Mouse (Mus musculus) embryonic facial prominence, embryonic 15.5 days (tissue): ENCODE results near the gene Cog5. TPM values are rescaled to one million over a fixed set of nuclear protein-coding genes. Genes with fewer than 3 reads are reported as not detected.
A peak's percentile ranks its signal among the peaks of the same experiment; 100 is the strongest.
"Not testable (repeated sequence)": the region's sequence is repeated elsewhere in the genome, so short reads cannot be mapped to it uniquely, and the experiment has no call there.

Experiments used
- ATAC-seq: fragments of 200-750 bp; cut with Nextera tagmentation; 2 replicates; pipeline ENCODE4 v1.8.0; 2017; ENCODE audit warnings: low read depth, moderate TSS enrichment; ENCODE audit not compliant: insufficient number of reproducible peaks, low FRiP score, low TSS enrichment
- H3K27ac ChIP-seq: fragments of 300-500 bp; sonication (generic); replicated peaks from 2 replicates; pipeline ENCODE4 v1.5.1; 2015; ENCODE audit warnings: mild to moderate bottlenecking, inconsistent platforms
- H3K27me3 ChIP-seq: fragments of 300-500 bp; sonication (generic); 2 replicates; pipeline ENCODE4 v1.6.1; 2015; ENCODE audit warnings: inconsistent platforms
- H3K36me3 ChIP-seq: fragments of 300-500 bp; sonication (generic); 2 replicates; pipeline ENCODE4 v1.6.1; 2015; ENCODE audit warnings: mild to moderate bottlenecking, inconsistent platforms
- H3K4me1 ChIP-seq: fragments of 300-500 bp; sonication (generic); 2 replicates; pipeline ENCODE4 v1.6.1; 2015; ENCODE audit warnings: inconsistent platforms
- H3K4me2 ChIP-seq: fragments of 300-500 bp; sonication (generic); replicated peaks from 2 replicates; pipeline ENCODE4 v1.6.1; 2015; ENCODE audit warnings: mild to moderate bottlenecking, inconsistent platforms
- H3K4me3 ChIP-seq: fragments of 300-500 bp; sonication (generic); replicated peaks from 2 replicates; pipeline ENCODE4 v1.5.1; 2015; ENCODE audit warnings: mild to moderate bottlenecking, inconsistent platforms
- H3K9ac ChIP-seq: fragments of 300-500 bp; sonication (generic); 2 replicates; pipeline ENCODE4 v1.6.1; 2015; ENCODE audit warnings: inconsistent platforms
- H3K9me3 ChIP-seq: fragments of 300-500 bp; sonication (generic); replicated peaks from 2 replicates; pipeline ENCODE4 v1.6.1; 2016; ENCODE audit warnings: inconsistent platforms
- WGBS: fragments of 180-500 bp; shearing (Covaris S2); methylation state at CpG from one replicate; pipeline ENCODE4 v1.1.7; 2015; 5-methylcytosine and 5-hydroxymethylcytosine counted together
- polyA plus RNA-seq: library from polyadenylated mRNA; unstranded; fragments of >200 nt; fragmentation: Nextera tagmentation; extraction: Ambion mirVana; gene quantifications from 2 replicates; pipeline ENCODE4 v1.2.1, GENCODE M21; 2015

Gene Cog5
- 27.6 and 28.8 TPM in 2 replicates for polyA plus RNA-seq

DNA sequence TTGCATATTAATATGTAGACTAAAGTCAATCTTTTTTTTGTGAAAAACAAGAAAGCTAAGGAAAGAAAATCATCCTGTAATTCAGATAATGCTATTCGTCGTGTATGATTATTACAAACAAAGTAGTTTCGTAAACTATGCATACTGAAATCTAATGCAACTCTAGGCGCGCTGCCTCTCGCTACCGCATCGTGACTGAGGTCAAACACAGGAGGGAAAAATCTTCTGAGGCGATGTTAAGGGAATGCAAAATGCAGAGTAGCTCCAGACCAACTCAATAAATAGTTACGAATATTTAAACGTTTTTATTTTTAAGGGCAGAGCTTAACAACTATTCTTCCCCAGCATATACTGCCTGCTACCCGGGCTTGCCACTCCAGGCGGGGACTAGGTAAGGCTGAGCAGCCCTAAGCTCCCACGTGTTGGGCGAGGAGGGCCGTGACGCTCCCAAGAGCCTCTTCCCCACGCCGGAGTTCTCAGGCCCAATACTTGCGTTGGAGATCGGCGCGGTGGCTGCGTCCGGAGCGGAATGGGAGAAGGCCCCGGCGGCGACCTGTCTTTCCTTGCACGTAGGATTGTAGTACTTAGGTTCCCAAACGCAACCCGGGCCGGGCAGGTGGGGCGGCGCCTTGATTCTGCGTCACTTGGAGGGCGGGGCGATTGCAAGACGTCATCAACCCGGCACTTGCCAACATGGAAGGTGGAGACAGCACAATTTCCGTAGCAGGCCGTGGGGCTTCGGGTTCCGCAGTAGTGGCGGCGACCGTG is at the start of gene Cog5, which contains the start of gene Dus4l:
Gene Cog5, plus strand, starts transcription at position 673 of the 768 bp plus-strand sequence.
Gene Dus4l, minus strand, starts transcription at position 630 of the 768 bp plus-strand sequence.
- H3K36me3 ChIP-seq, result no peaks in the 10 kb centered on the region
- H3K9me3 ChIP-seq, result no peaks in the 10 kb centered on the region
- under 1% methylated on average over 47 of the region's 47 CpGs for WGBS
- H3K4me3 ChIP-seq, result peak within 1 kb of the TSS; percentile 95
- H3K4me2 ChIP-seq, result peak within 1 kb of the TSS; percentile 55
- H3K9ac ChIP-seq, result peak within 1 kb of the TSS; percentile 83
- peak; percentile 91 for ATAC-seq
- H3K27me3 ChIP-seq, result no peaks in the 10 kb centered on the region
- peaks cover 7% of the 10 kb centered on the region for H3K4me1 ChIP-seq
- peak within 1 kb of the TSS; percentile 88 for H3K27ac ChIP-seq

DNA sequence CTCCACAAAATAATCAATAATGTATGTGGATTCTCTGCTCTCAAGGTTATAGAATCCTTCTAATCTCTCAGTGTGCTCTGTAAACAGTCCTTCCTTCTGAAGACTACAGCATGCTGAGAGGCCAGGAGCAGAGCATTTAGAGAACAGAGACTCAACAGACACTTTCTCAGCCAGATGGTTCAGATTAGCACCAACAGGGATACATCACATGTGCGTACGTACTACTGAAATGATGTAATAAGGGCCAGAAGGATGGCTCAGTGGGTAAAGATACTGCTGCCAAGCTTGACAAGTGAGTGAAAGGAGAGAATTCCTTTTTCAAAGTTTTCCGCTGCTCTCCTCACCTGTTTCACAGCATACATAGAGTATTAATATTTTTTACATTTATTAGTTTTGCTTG is 49.8 kb upstream of the Cog5 start:
- Histone ChIP-seq H3K4me3 (no peak overlapping the region), H3K9me3 (no peaks in the 10 kb centered on the region), H3K9ac (no peak overlapping the region), H3K36me3 (no peaks in the 10 kb centered on the region), H3K4me1 (no peaks in the 10 kb centered on the region), H3K27ac (no peak overlapping the region), H3K27me3 (no peaks in the 10 kb centered on the region), H3K4me2 (no peak overlapping the region)
- WGBS, result 43% methylated on average over 3 of the region's 3 CpGs
- no peak for ATAC-seq

DNA sequence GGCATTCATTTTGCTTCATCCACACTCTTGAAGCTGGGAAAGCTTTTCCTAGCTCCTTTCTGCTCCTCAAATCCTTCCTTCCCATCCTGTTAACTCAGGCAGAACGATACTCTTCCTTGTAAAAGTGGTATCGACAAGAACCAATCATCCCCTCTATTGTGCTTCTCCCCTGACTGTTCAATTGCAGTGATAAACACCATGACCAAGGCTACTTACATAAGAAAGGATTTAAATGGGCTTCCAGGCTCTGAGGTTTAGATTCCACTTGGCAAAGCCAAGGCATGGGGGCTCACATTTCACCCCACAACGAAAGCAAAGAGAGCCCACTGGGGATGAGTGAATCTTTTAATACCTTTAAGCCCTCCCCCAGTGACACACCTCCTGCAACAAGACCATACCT is 46.5 kb upstream of the Cog5 start:
- H3K27me3 ChIP-seq, result no peaks in the 10 kb centered on the region
- H3K4me1 ChIP-seq, result no peaks in the 10 kb centered on the region

DNA sequence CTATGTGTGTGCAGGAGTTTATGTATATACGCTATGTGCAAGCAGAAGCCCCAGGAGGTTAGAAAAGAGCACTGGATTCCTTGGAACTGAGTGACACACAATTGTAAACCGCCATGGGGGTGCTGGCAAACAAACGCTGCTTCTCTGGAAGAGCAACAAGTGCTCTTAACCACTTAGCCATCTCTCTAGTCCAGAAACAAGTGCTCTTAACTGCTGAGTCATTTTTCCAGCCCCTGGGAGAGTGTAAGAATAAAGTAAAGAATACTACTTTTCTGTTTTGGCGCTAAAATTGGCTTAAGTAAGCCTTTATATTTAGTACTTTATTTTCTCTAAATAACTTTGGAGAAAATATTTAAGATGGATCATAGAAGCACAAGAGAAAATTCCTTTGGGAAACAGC is 41.3 kb upstream of the Cog5 start:
- ATAC-seq, result no peak
- Histone ChIP-seq H3K4me3 (no peak overlapping the region), H3K27me3 (no peaks in the 10 kb centered on the region)

More for the DNA sequence above, 46.5 kb upstream of the Cog5 start:
- H3K9me3 ChIP-seq, result no peaks in the 10 kb centered on the region
- no peaks in the 10 kb centered on the region for H3K36me3 ChIP-seq
- 21% methylated on average over 3 of the region's 3 CpGs for WGBS
- no peak overlapping the region for H3K27ac ChIP-seq
- H3K4me2 ChIP-seq, result no peak overlapping the region
- ATAC-seq, result no peak
- H3K9ac ChIP-seq, result no peak overlapping the region
- no peak overlapping the region for H3K4me3 ChIP-seq

DNA sequence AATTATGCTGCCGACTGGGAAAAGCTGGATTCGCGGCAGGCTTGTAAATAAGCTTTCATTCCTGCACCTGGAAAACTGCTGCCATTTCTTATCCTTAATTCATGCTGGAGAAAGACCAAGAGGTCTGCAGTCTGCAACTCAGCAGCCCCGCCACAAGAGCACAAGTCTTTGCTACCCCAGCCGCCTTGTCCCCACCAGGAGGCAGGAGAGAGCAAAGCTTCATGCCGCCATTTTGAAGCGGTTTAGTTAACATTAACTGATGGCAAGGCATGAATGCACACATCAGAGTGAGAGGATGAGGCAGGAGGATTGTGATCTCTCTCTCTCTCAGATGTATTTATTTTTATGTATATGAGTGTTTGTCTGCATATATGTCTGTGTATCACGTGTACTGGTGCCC is 34.6 kb upstream of the Cog5 start:
- ATAC-seq, result no peak
- H3K36me3 ChIP-seq, result peaks cover 8% of the 10 kb centered on the region
- no peaks in the 10 kb centered on the region for H3K9me3 ChIP-seq
- H3K4me2 ChIP-seq, result no peak overlapping the region
- 84% methylated on average over 8 of the region's 8 CpGs for WGBS
- H3K9ac ChIP-seq, result no peak overlapping the region
- no peak overlapping the region for H3K27ac ChIP-seq
- H3K4me1 ChIP-seq, result 0 out of 2 replicates have a peak, but pooled peaks cover 4% of the 10 kb centered on the region
- no peaks in the 10 kb centered on the region for H3K27me3 ChIP-seq
- no peak overlapping the region for H3K4me3 ChIP-seq

More for the DNA sequence above, 41.3 kb upstream of the Cog5 start:
- Histone ChIP-seq H3K9me3 (no peaks in the 10 kb centered on the region), H3K27ac (no peak overlapping the region), H3K9ac (no peak overlapping the region), H3K36me3 (peaks cover 4% of the 10 kb centered on the region), H3K4me2 (no peak overlapping the region), H3K4me1 (no peaks in the 10 kb centered on the region)
- 77% methylated on average over 4 of the region's 4 CpGs for WGBS

DNA sequence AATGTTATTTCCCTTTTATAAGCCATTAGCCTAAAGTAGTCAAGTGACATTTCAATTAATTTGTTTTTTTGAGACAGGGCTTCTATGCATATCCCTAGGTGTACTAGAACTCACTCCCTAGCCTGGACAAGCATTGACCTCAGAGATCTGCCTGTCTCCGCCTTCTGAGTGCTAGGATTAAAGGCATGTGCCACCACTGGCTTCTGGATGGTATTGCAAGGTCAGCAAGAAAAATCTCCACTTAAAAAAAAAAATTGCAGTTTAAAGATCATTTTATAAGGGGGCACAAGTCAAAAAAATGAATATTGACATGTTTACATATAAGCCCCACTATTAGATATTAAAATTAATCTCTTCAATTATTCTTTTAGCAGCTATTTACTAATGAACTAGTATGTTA is 29.7 kb upstream of the Cog5 start:
- H3K27ac ChIP-seq, result no peak overlapping the region
- peaks cover 13% of the 10 kb centered on the region for H3K36me3 ChIP-seq
- H3K9me3 ChIP-seq, result no peaks in the 10 kb centered on the region
- H3K27me3 ChIP-seq, result no peaks in the 10 kb centered on the region
- H3K4me2 ChIP-seq, result no peak overlapping the region
- H3K4me1 ChIP-seq, result 0 out of 2 replicates have a peak, but pooled peaks cover 4% of the 10 kb centered on the region
- H3K4me3 ChIP-seq, result no peak overlapping the region
- no peak for ATAC-seq
- WGBS, result 92% methylated on average over 1 of the region's 1 CpGs
- H3K9ac ChIP-seq, result no peak overlapping the region

DNA sequence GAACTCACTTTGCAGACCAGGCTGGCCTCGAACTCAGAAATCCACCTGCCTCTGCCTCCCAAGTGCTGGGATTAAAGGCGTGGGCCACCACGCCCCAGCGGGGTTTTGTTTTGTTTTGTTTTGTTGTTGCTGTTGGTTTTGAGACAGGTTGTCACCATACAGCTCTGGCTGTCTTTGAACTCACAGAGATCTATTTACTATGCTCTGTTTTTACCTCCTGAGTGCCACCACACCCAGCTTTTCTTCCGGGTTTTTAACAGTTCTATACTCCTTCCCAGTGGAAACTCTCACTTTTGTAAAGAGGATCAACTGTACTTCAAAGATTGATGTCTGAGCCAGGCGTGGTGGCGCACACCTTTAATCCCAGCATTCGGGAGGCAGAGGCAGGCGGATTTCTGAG is 26.3 kb upstream of the Cog5 start:
- H3K4me2 ChIP-seq, H3K4me3 ChIP-seq, H3K27ac ChIP-seq, H3K36me3 ChIP-seq, H3K27me3 ChIP-seq, ATAC-seq, H3K9ac ChIP-seq, H3K4me1 ChIP-seq, H3K9me3 ChIP-seq: not testable (repeated sequence)
- 91% methylated on average over 9 of the region's 9 CpGs for WGBS

DNA sequence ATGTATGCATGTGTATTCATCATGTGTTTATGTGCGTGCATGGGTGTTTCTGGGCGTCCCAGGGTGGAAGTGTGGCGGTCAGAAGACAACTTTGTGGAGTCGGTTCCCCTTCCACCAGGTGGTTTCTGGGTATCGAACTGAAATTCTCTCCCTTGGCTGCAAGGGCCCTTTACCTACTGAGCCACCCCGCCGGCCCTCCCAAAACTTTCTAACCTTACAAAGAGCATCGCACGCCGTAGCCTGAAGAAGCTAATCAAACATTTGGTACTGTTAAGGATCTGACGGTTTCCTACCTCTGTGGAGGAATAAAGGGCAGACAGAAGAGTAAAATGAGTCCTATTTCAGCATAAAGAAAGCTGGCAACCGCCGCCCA is 20.7 kb upstream of the Cog5 start:
- Histone ChIP-seq H3K27me3 (no peaks in the 10 kb centered on the region), H3K9ac (peak overlapping the region; percentile 77), H3K4me2 (peak overlapping the region; percentile 82), H3K36me3 (no peaks in the 10 kb centered on the region), H3K27ac (peak overlapping the region; percentile 58; the same call in 1 of the 2 replicates), H3K4me1 (peaks cover 12% of the 10 kb centered on the region; the same call in 1 of the 2 replicates), H3K4me3 (peak overlapping the region; percentile 62), H3K9me3 (no peaks in the 10 kb centered on the region)
- ATAC-seq, result 0 out of 2 replicates have a peak, but pooled peaks have one; percentile 20
- WGBS, result 5% methylated on average over 13 of the region's 13 CpGs

DNA sequence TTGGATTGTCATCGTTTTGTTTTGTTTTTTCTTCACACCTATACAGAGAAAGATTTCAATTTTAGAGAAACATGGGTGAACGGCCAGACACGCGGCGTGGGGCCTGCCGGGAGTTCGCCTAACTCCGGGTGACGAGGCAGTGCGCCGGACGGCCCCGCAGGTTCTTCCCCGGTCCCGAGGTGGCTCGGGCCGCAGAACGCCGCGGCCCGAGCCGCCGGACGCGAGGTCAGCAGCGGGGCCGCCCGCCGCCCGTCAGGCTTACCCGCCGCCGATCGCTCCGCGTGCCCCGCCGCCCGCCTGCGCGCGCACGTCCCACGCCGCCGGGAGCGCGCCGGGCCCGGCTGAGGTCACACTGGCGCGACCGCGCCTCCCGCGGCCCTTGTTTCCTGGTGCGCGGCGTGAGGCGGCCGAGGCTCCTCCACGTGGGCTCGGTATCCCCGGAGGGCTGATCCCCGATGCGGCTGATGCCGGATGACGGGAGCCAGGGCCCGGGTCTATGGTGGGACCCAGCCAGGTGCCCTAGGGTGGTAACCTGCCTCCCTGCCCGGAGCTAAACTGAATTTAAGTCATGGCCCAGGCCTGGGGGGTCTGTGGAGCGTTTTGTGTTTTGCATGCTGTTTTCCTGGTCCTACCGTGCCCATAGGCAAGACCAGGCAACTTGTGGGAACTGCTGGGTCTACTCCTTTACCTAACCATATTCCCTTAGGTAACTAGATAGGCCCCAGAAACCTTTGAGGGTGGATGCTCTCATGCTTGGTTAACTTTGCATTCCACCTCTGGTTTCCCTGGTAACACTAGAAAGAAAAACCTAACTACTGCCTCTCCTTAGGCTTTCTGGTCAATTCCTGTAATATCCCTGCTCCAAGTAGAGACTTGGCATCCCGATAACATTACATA is 20.1 kb upstream of the Cog5 start, which contains the start of gene Bcap29:
Gene Bcap29, minus strand, starts transcription at position 316 of the 897 bp plus-strand sequence.
- H3K9me3 ChIP-seq, result no peaks in the 10 kb centered on the region
- H3K4me2 ChIP-seq, result peak within 1 kb of the TSS; percentile 82
- no peaks in the 10 kb centered on the region for H3K36me3 ChIP-seq
- ATAC-seq, result peak; percentile 88
- H3K27me3 ChIP-seq, result no peaks in the 10 kb centered on the region
- peak within 1 kb of the TSS; percentile 62 for H3K4me3 ChIP-seq
- H3K9ac ChIP-seq, result peak within 1 kb of the TSS; percentile 77
- 1% methylated on average over 70 of the region's 73 CpGs for WGBS
- peaks cover 12% of the 10 kb centered on the region; the same call in 1 of the 2 replicates for H3K4me1 ChIP-seq
- H3K27ac ChIP-seq, result peak within 1 kb of the TSS; percentile 58

DNA sequence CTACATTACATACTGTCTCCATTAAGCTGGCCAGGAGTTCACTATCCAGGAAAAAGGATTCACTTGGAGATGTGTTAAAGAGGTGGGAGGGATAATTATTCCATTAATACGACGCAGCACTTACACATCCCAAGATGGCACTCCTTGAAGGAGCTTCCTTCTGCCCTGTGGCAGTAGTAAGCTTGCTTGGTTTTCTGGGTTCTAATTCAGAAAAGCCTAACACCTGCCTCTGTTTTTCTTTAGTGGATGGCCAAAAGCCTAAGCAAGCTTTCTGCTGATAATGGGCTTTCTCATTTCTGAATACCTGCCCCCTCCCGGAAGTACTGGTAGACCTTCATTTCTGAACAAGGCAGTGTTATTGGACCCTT is 19.4 kb upstream of the Cog5 start:
- 90% methylated on average over 3 of the region's 3 CpGs for WGBS
- no peaks in the 10 kb centered on the region for H3K36me3 ChIP-seq
- H3K9me3 ChIP-seq, result no peaks in the 10 kb centered on the region
- H3K4me2 ChIP-seq, result peak overlapping the region; percentile 82
- no peaks in the 10 kb centered on the region for H3K27me3 ChIP-seq
- peaks cover 12% of the 10 kb centered on the region; the same call in 1 of the 2 replicates for H3K4me1 ChIP-seq
- H3K4me3 ChIP-seq, result peak overlapping the region; percentile 62; the same call in 1 of the 2 replicates
- no peak for ATAC-seq
- H3K9ac ChIP-seq, result no peak overlapping the region
- H3K27ac ChIP-seq, result no peak overlapping the region

DNA sequence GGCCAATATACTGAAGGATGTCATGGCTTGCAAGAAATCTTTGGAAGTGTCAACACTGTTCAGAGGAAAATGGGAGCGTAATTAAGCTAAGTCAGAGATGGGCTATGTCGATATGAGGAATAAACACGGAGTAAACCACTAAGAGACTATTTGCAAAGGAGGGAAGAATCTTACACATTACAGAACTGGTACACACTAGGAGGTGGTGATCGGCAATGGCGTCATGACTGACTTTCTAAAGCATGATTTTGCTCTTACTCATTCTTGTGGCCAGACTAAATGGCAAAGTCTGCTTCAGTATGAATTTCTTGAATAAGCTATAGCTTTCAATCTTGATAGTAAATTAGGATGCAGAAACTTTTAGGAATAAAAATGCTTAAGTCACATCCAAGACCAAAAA is 1.1 kb upstream of the Cog5 start:
- Histone ChIP-seq H3K4me3 (0 out of 2 replicates have a peak overlapping the region, but pooled peaks have one; percentile 10), H3K4me1 (peaks cover 7% of the 10 kb centered on the region), H3K9me3 (no peaks in the 10 kb centered on the region), H3K9ac (no peak overlapping the region), H3K4me2 (peak overlapping the region; percentile 19; the same call in 1 of the 2 replicates), H3K27ac (no peak overlapping the region), H3K27me3 (no peaks in the 10 kb centered on the region), H3K36me3 (no peaks in the 10 kb centered on the region)
- no peak for ATAC-seq
- 73% methylated on average over 5 of the region's 5 CpGs for WGBS
